Mouse (Mus musculus) thymus, adult 2 months (tissue): ENCODE data around the gene Pde10a.

Experiments used
- CTCF ChIP-seq: fragments of 200-500 bp; IDR thresholded peaks from 2 replicates; pipeline ENCODE4 v1.5.1; 2012; ENCODE audit warnings: mild to moderate bottlenecking, control low read depth, low read length, moderate library complexity, borderline replicate concordance; ENCODE audit not compliant: control insufficient read depth, poor library complexity, insufficient read depth; ENCODE audit errors: extremely low read depth
- POLR2A ChIP-seq: fragments of 200-500 bp; IDR thresholded peaks from 2 replicates; pipeline ENCODE4 v1.6.1; 2012; ENCODE audit warnings: mild to moderate bottlenecking, low read length, control low read depth, moderate library complexity; ENCODE audit not compliant: control insufficient read depth, poor library complexity, insufficient read depth; ENCODE audit errors: extremely low read depth

DNA sequence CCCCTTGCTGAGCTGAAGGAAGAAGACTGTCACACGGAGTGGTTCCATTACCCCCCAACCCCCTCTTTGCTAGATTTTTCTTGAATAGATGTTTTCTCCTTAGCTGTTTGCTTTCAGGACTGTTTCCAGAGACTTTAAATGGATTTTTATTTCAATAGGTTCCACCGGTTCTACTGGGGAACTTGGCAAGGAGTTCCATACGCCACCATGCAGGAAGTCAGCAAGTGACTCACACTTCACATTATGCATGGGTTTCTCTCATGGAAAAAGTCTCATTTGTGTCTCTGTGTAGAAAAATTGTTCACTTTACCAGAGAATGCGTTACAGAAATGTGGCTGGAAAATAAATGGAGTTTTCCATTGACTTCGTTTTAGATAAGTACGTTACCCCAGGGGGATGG, 248.2 kb downstream of the Pde10a start:
- TF ChIP-seq CTCF (no peak), POLR2A (no peak)
